Mouse (Mus musculus): ENCODE data around the gene Glb1l2. TPM values are rescaled to one million over a fixed set of nuclear protein-coding genes. Genes with fewer than 3 reads are reported as not detected.

The Glb1l2 gene
- total RNA-seq (2012; rRNA removed), result not detected in 2 replicates
- polyA plus RNA-seq (2012; ENCODE audit: insufficient read depth in 1 of 2, insufficient read length in 2 of 2, low read depth in 1 of 2, low replicate concordance in 2 of 2, missing spikeins in 1 of 2), result not detected

DNA sequence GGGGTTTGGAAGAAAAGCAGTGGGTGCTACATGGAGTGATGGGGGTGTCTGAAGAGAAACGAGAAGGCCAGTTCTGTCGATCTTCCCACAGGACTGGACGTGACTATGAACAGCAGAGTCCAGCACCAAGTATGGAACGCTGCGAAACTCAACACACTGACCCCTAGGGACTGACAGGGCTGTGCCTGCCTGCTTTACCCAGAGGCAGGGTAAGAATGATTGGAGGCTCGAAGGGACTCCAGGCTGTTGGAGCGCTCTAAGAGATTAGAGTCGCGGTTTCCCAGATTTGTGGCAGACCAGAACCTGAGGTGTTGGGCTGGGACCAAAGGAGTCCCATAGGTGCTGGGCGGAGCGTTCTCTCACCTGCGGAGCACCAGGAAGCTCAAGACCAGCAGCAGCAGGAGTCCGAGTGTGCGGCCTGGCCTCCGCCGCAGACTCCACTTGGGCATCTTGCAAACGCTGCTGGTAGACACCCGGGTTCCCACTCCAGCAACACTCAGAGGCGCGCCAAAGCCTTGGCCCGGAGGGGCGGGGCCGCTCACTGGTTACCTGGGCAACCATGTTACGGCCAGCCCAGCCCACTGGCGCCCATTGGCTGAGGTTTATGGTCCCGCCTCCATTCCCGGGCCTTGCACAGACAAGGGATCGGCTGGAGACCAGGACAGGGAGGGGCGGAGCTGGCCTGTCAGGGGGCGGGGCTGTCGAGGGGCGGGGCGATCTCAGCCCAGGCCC lies at the start of gene Glb1l2:
Gene Glb1l2, minus strand, starts transcription at position 534 of the 732 bp plus-strand sequence.
- H3K27ac ChIP-seq (ENCODE audit: control insufficient read depth, low read depth, low read length), result no peak within 1 kb of the TSS
- DNase-seq (ENCODE audit: low read depth, low spot score), result no peak
- no peaks in the 10 kb centered on the region for H3K79me2 ChIP-seq (ENCODE audit: control insufficient read depth, insufficient read depth, low read length, poor library complexity)
- H3K4me3 ChIP-seq (ENCODE audit: control insufficient read depth in 1 of 2, insufficient read depth in 1 of 2, low read depth in 2 of 2, low read length in 2 of 2), result no peak within 1 kb of the TSS
- no peaks in the 10 kb centered on the region for H3K36me3 ChIP-seq (ENCODE audit: control insufficient read depth in 1 of 2, insufficient read depth in 2 of 2, low read length in 2 of 2)
- TF ChIP-seq POLR2A (IDR thresholded peaks at IDR 0.05; ENCODE audit: control insufficient read depth in 1 of 2, insufficient read depth in 1 of 2, low read depth in 1 of 2, low read length in 2 of 2, poor library complexity in 1 of 2) (no peak), ZKSCAN1 (IDR thresholded peaks at IDR 0.05; ENCODE audit: low read depth, low read length) (no peak), TAL1 (IDR thresholded peaks at IDR 0.05; ENCODE audit: low read length) (no peak), CHD2 (IDR thresholded peaks at IDR 0.05; ENCODE audit: low read length) (no peak), JUND (IDR thresholded peaks at IDR 0.05; ENCODE audit: low read depth, low read length) (no peak), USF2 (IDR thresholded peaks at IDR 0.05; ENCODE audit: borderline replicate concordance in 1 of 2, insufficient read depth in 1 of 2, low read depth in 1 of 2, low read length in 2 of 2) (no peak), SIN3A (IDR thresholded peaks at IDR 0.05; ENCODE audit: low read length) (no peak), ZNF384 (IDR thresholded peaks at IDR 0.05; ENCODE audit: low read depth, low read length) (no peak), UBTF (IDR thresholded peaks at IDR 0.05; ENCODE audit: borderline replicate concordance, insufficient read depth, low read depth, low read length) (no peak), CHD1 (IDR thresholded peaks at IDR 0.05; ENCODE audit: low read depth, low read length) (no peak), MAZ (IDR thresholded peaks at IDR 0.05; ENCODE audit: low read depth, low read length) (no peak)
- no peaks in the 10 kb centered on the region for H3K4me1 ChIP-seq (ENCODE audit: control insufficient read depth in 1 of 2, insufficient read depth in 2 of 2, low read length in 2 of 2)
- no peak within 1 kb of the TSS for H3K9ac ChIP-seq (ENCODE audit: control insufficient read depth, low read depth, low read length, poor library complexity, severe bottlenecking)
- no peaks in the 10 kb centered on the region for H3K9me3 ChIP-seq (replicated peaks; ENCODE audit: insufficient read depth, low read length)
- no peaks in the 10 kb centered on the region for H3K27me3 ChIP-seq (ENCODE audit: control insufficient read depth in 1 of 2, insufficient read depth in 2 of 2, low read length in 2 of 2)

DNA sequence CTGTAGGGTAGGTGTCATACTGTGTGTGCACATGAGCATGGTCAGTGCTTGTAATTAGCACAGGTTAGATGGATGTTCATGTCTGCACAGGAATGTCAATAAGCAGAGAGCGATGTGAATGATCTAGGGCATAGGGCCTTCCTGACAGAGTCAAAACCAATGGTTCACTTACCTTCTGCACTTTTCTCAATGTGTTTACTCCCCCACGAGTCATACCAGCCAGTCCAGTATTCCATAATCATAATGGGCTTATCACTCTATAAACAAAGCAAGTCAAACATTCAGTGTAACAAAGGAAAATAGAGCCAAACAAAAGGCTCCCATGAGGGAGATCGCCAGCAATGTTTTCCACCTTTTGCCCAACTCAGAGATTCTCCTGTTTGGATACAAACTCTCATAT lies 24.8 kb upstream of the Glb1l2 start:
- Histone ChIP-seq H3K9me3 (replicated peaks; ENCODE audit: insufficient read depth, low read length) (no peaks in the 10 kb centered on the region), H3K4me1 (ENCODE audit: control insufficient read depth in 1 of 2, insufficient read depth in 2 of 2, low read length in 2 of 2) (no peaks in the 10 kb centered on the region), H3K27ac (ENCODE audit: control insufficient read depth, low read depth, low read length) (no peak overlapping the region), H3K36me3 (ENCODE audit: control insufficient read depth in 1 of 2, insufficient read depth in 2 of 2, low read length in 2 of 2) (no peaks in the 10 kb centered on the region), H3K27me3 (ENCODE audit: control insufficient read depth in 1 of 2, insufficient read depth in 2 of 2, low read length in 2 of 2) (no peaks in the 10 kb centered on the region; a peak in 1 of 4 replicates), H3K79me2 (ENCODE audit: control insufficient read depth, insufficient read depth, low read length, poor library complexity) (no peaks in the 10 kb centered on the region), H3K9ac (ENCODE audit: control insufficient read depth, low read depth, low read length, poor library complexity, severe bottlenecking) (no peak overlapping the region), H3K4me3 (ENCODE audit: control insufficient read depth in 1 of 2, insufficient read depth in 1 of 2, low read depth in 2 of 2, low read length in 2 of 2) (no peak overlapping the region)
- no peak for DNase-seq (ENCODE audit: low read depth, low spot score)
- TF ChIP-seq BHLHE40 (IDR thresholded peaks at IDR 0.05; ENCODE audit: borderline replicate concordance, low read depth, low read length) (no peak), TBP (IDR thresholded peaks at IDR 0.05; ENCODE audit: low read depth, low read length) (no peak)

- Histone ChIP-seq H3K9me3 (replicated peaks; ENCODE audit: insufficient read depth, low read length) (no peaks in the 10 kb centered on the region), H3K4me1 (ENCODE audit: control insufficient read depth in 1 of 2, insufficient read depth in 2 of 2, low read length in 2 of 2) (no peaks in the 10 kb centered on the region), H3K36me3 (ENCODE audit: control insufficient read depth in 1 of 2, insufficient read depth in 2 of 2, low read length in 2 of 2) (no peaks in the 10 kb centered on the region), H3K27ac (ENCODE audit: control insufficient read depth, low read depth, low read length) (no peak overlapping the region), H3K27me3 (ENCODE audit: control insufficient read depth in 1 of 2, insufficient read depth in 2 of 2, low read length in 2 of 2) (no peaks in the 10 kb centered on the region), H3K4me3 (ENCODE audit: control insufficient read depth in 1 of 2, insufficient read depth in 1 of 2, low read depth in 2 of 2, low read length in 2 of 2) (no peak overlapping the region), H3K9ac (ENCODE audit: control insufficient read depth, low read depth, low read length, poor library complexity, severe bottlenecking) (no peak overlapping the region), H3K79me2 (ENCODE audit: control insufficient read depth, insufficient read depth, low read length, poor library complexity) (no peaks in the 10 kb centered on the region)
- no peak for DNase-seq (ENCODE audit: low read depth, low spot score)
- no peak for TF ChIP-seq POLR2AphosphoS5 (IDR thresholded peaks at IDR 0.05; ENCODE audit: borderline replicate concordance, low read depth, low read length)
- no peak for TF ChIP-seq NRF1 (IDR thresholded peaks at IDR 0.05; ENCODE audit: insufficient read depth, low read depth, low read length, poor library complexity, severe bottlenecking)
- no peak for TF ChIP-seq ZMIZ1 (IDR thresholded peaks at IDR 0.05; ENCODE audit: low read depth, low read length)
- TF ChIP-seq GATA1 (IDR thresholded peaks at IDR 0.05; ENCODE audit: low read depth, low read length), result no peak
- no peak for TF ChIP-seq ELF1 (IDR thresholded peaks at IDR 0.05; ENCODE audit: low read depth, low read length)
- TF ChIP-seq SMC3 (IDR thresholded peaks at IDR 0.05; ENCODE audit: low read depth, low read length), result no peak
- no peak for TF ChIP-seq SIN3A (IDR thresholded peaks at IDR 0.05; ENCODE audit: low read length)
- TF ChIP-seq RCOR1 (IDR thresholded peaks at IDR 0.05; ENCODE audit: low read depth, low read length), result no peak
- TF ChIP-seq TBP (IDR thresholded peaks at IDR 0.05; ENCODE audit: low read depth, low read length), result no peak
- TF ChIP-seq EP300 (IDR thresholded peaks at IDR 0.05; ENCODE audit: low read depth in 1 of 2, low read length in 2 of 2), result no peak
- TF ChIP-seq ETS1 (IDR thresholded peaks at IDR 0.05; ENCODE audit: low read depth, low read length), result no peak
- TF ChIP-seq CHD2 (IDR thresholded peaks at IDR 0.05; ENCODE audit: low read length), result no peak
- no peak for TF ChIP-seq TCF12 (IDR thresholded peaks at IDR 0.05; ENCODE audit: low read depth, low read length)
- TF ChIP-seq NELFE (IDR thresholded peaks at IDR 0.05; ENCODE audit: low read depth, low read length), result no peak
- no peak for TF ChIP-seq MAX (IDR thresholded peaks at IDR 0.05; ENCODE audit: low read length)
These were observed 13.7 kb upstream of the Glb1l2 start for GRCm38 (mm10) chr9:26819942-26820341.

Measured in MEL (cell line).